Mouse (Mus musculus) liver, adult 2 months (tissue): ENCODE data around the gene Bmpr2. TPM values are rescaled to one million over a fixed set of nuclear protein-coding genes. Genes with fewer than 3 reads are reported as not detected.
A peak's percentile ranks its signal among the peaks of the same experiment; 100 is the strongest.

Experiments used
- DNase-seq: peaks from one replicate; pipeline ENCODE4 v3.0.0-alpha.2; 2011; ENCODE audit warnings: low read depth, low spot score; ENCODE audit errors: extremely low read depth
- H3K27ac ChIP-seq: fragments of 200-500 bp; replicated peaks from 2 replicates; pipeline ENCODE4 v1.5.1; 2012; ENCODE audit warnings: low read depth, mild to moderate bottlenecking, control low read depth, inconsistent platforms, low read length; ENCODE audit not compliant: insufficient read depth
- H3K27me3 ChIP-seq: fragments of 200-500 bp; 2 replicates; pipeline ENCODE4 v1.6.1; 2012; ENCODE audit warnings: mild to moderate bottlenecking, moderate library complexity, low read length, inconsistent platforms; ENCODE audit not compliant: control insufficient read depth, insufficient read depth
- H3K36me3 ChIP-seq: fragments of 200-500 bp; 2 replicates; pipeline ENCODE4 v1.6.1; 2012; ENCODE audit warnings: low read length, inconsistent platforms; ENCODE audit not compliant: control insufficient read depth, insufficient read depth
- H3K4me1 ChIP-seq: fragments of 200-500 bp; 2 replicates; pipeline ENCODE4 v1.6.1; 2011; ENCODE audit warnings: low read length; ENCODE audit not compliant: control insufficient read depth, insufficient read depth
- H3K4me3 ChIP-seq: fragments of 200-500 bp; 2 replicates; pipeline ENCODE4 v1.5.1; 2011; ENCODE audit warnings: low read depth, mild to moderate bottlenecking, control low read depth, low read length, moderate library complexity; ENCODE audit not compliant: insufficient read depth
- H3K79me2 ChIP-seq: fragments of 200-500 bp; 2 replicates; pipeline ENCODE4 v1.6.1; 2012; ENCODE audit warnings: inconsistent platforms, mild to moderate bottlenecking, low read length, moderate library complexity; ENCODE audit not compliant: control insufficient read depth, insufficient read depth
- H3K9ac ChIP-seq: fragments of 200-500 bp; 2 replicates; pipeline ENCODE4 v1.6.1; 2012; ENCODE audit warnings: low read depth, mild to moderate bottlenecking, control low read depth, inconsistent platforms, low read length
- CTCF ChIP-seq: fragments of 200-500 bp; IDR thresholded peaks from 2 replicates; pipeline ENCODE4 v1.5.1; 2011; ENCODE audit warnings: low read depth, low read length, control low read depth
- POLR2A ChIP-seq: fragments of 200-500 bp; IDR thresholded peaks from 2 replicates; pipeline ENCODE4 v1.6.1; 2011; ENCODE audit warnings: low read length, control low read depth; ENCODE audit not compliant: insufficient read depth; ENCODE audit errors: extremely low read depth
- WGBS: fragments of 180-500 bp; shearing (Covaris S2); methylation state at CpG from one replicate; pipeline ENCODE4 v1.1.7; 2018; 5-methylcytosine and 5-hydroxymethylcytosine counted together
- polyA plus RNA-seq: library from polyadenylated mRNA; depleted of rRNA; stranded (reverse); fragments of >200 nt; gene quantifications from 2 replicates; pipeline ENCODE4 v1.2.3, GENCODE M21; 2012
- total RNA-seq: library from RNA; depleted of rRNA; stranded (reverse); fragments of >200 nt; gene quantifications from 2 replicates; pipeline ENCODE4 v1.2.3, GENCODE M21; 2014

The Bmpr2 gene
- total and polyA plus RNA-seq, 2 experiments, result 2.6 to 16.2 TPM

DNA sequence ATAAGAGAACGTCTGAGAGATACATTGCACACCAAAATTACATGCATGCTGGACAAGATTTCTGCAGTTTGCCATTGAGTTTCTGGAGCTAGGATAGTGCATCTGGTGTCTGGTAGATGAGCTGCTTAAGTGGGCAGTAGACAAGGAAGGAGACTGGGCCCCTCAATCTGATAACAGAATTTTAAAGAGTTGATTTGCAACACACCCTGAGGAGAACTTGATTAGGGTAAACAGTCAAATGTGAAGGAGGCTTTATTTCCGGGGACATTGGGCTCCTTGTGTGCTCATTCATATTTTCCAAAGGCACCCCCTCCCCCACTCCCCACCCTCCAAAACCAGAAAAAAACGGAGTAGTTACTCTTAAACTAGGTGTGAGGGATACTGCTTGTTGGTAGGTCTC, 151.6 kb downstream of the Bmpr2 start:
- no peak for DNase-seq
- no peaks in the 10 kb centered on the region for H3K36me3 ChIP-seq
- TF ChIP-seq CTCF (no peak), POLR2A (no peak)
- H3K9ac ChIP-seq, result no peak overlapping the region
- H3K27me3 ChIP-seq, result peaks cover 2% of the 10 kb centered on the region; the same call in 1 of the 2 replicates
- no peaks in the 10 kb centered on the region; the same call in 1 of the 2 replicates for H3K4me1 ChIP-seq
- H3K79me2 ChIP-seq, result peaks cover 11% of the 10 kb centered on the region
- H3K27ac ChIP-seq, result no peak overlapping the region
- WGBS, result 68% methylated on average over 3 of the region's 3 CpGs
- H3K4me3 ChIP-seq, result peak overlapping the region; percentile 28; the same call in 1 of the 2 replicates

GRCm38 (mm10) chr1:59915843-59916610, 152.8 kb downstream of the Bmpr2 start:
- H3K36me3 ChIP-seq, result no peaks in the 10 kb centered on the region
- peaks cover 2% of the 10 kb centered on the region; the same call in 1 of the 2 replicates for H3K27me3 ChIP-seq
- H3K4me3 ChIP-seq, result no peak overlapping the region
- H3K79me2 ChIP-seq, result peaks cover 13% of the 10 kb centered on the region
- no peak overlapping the region for H3K9ac ChIP-seq
- H3K4me1 ChIP-seq, result no peaks in the 10 kb centered on the region; the same call in 1 of the 2 replicates
- TF ChIP-seq CTCF (no peak), POLR2A (no peak)
- H3K27ac ChIP-seq, result no peak overlapping the region
- 81% methylated on average over 10 of the region's 10 CpGs for WGBS
- no peak for DNase-seq

DNA sequence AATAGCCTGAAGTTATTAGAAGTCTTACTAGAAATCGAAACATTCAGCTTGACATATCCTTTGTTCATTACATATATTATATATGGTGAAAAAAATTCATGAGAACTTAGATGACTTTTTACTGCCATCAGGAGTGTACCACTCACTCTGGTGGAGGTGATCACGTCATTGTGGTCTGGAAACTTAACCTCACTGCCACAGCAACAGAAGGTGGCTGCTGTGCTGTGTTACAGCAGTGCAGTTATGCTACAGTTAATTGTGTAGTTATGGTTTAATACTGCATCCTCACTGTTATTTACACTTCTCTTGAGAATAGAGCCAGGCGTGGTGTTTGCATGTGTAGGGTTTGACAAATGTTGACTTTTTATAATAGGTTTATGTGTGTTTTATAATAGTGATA, 154.2 kb downstream of the Bmpr2 start:
- H3K27ac ChIP-seq, result no peak overlapping the region
- WGBS, result 84% methylated on average over 3 of the region's 3 CpGs
- peaks cover 2% of the 10 kb centered on the region; the same call in 1 of the 2 replicates for H3K27me3 ChIP-seq
- no peak overlapping the region for H3K4me3 ChIP-seq
- TF ChIP-seq POLR2A, result no peak
- TF ChIP-seq CTCF, result no peak
- H3K36me3 ChIP-seq, result no peaks in the 10 kb centered on the region
- peaks cover 16% of the 10 kb centered on the region for H3K79me2 ChIP-seq
- H3K9ac ChIP-seq, result no peak overlapping the region
- H3K4me1 ChIP-seq, result no peaks in the 10 kb centered on the region; the same call in 1 of the 2 replicates
- no peak for DNase-seq

DNA sequence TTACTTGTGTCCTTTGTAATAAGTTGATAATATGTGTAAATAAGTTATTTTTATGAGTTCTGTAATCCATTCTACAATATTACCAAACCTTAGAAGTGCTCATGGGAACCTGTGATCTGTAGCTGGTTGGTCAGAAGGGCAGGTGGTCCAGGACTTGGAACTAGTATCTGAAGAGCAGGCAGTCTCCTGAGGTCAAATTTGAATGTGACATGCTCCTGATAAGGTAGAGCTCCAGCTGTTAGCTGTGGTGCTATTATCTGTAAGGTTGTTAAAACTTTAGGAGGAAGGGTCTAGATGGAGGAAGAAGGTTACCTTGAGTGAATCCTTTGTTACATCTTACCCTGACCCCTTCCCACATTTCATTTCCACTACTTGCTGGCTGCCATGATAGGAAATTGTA, 154.9 kb downstream of the Bmpr2 start:
- Histone ChIP-seq H3K4me1 (no peaks in the 10 kb centered on the region; the same call in 1 of the 2 replicates), H3K27me3 (peaks cover 2% of the 10 kb centered on the region; the same call in 1 of the 2 replicates), H3K9ac (no peak overlapping the region), H3K79me2 (peaks cover 20% of the 10 kb centered on the region), H3K27ac (no peak overlapping the region), H3K36me3 (no peaks in the 10 kb centered on the region), H3K4me3 (no peak overlapping the region)
- no peak for DNase-seq
- TF ChIP-seq POLR2A, result no peak

GRCm38 (mm10) chr1:59923201-59923600, 160.0 kb downstream of the Bmpr2 start:
- Histone ChIP-seq H3K27ac (no peak overlapping the region; the same call in 1 of the 2 replicates), H3K79me2 (peaks cover 24% of the 10 kb centered on the region), H3K4me3 (no peak overlapping the region), H3K4me1 (no peaks in the 10 kb centered on the region), H3K27me3 (no peaks in the 10 kb centered on the region), H3K9ac (no peak overlapping the region), H3K36me3 (no peaks in the 10 kb centered on the region)
- WGBS, result 70% methylated on average over 1 of the region's 1 CpGs
- TF ChIP-seq CTCF (no peak), POLR2A (no peak)
- DNase-seq, result no peak

GRCm38 (mm10) chr1:59923673-59924072, 160.5 kb downstream of the Bmpr2 start:
- no peaks in the 10 kb centered on the region for H3K27me3 ChIP-seq
- TF ChIP-seq POLR2A (no peak), CTCF (no peak)
- H3K36me3 ChIP-seq, result no peaks in the 10 kb centered on the region
- H3K79me2 ChIP-seq, result peaks cover 24% of the 10 kb centered on the region
- H3K9ac ChIP-seq, result no peak overlapping the region
- H3K4me3 ChIP-seq, result no peak overlapping the region
- H3K27ac ChIP-seq, result no peak overlapping the region; the same call in 1 of the 2 replicates
- WGBS, result 81% methylated on average over 1 of the region's 1 CpGs
- no peak for DNase-seq
- no peaks in the 10 kb centered on the region for H3K4me1 ChIP-seq
